Mouse (Mus musculus) heart, adult 18-20 months (tissue): ENCODE measurements around the gene Dffa. TPM values are rescaled to one million over a fixed set of nuclear protein-coding genes. Genes with fewer than 3 reads are reported as not detected.

Experiments
- DNase-seq, 2 experiments: peaks; one replicate each; pipeline ENCODE4 v3.0.0; 2021 to 2022; ENCODE audit warnings: mixed read lengths in 1 of 2
- long read RNA-seq, 2 experiments: library from polyadenylated mRNA; stranded (forward); transcript quantifications; one replicate each; pipeline ENCODE4 v2.0.0; 2021
- total RNA-seq, 2 experiments: library from RNA; stranded (reverse); gene quantifications; 2 replicates each; pipeline ENCODE4 v1.2.3; 2021

Dffa gene
- 10 to 100 TPM; 37.8 to 45.1 TPM for total RNA-seq
- long read RNA-seq, experiment 1, partial matches to known transcripts = 1 of 9 reads
- long read RNA-seq, experiment 1, other reads (novel, unspliced or antisense) = 7 of 9 reads
- long read RNA-seq, experiment 2, partial matches to known transcripts = 0 of 3 reads
- long read RNA-seq, experiment 2, other reads (novel, unspliced or antisense) = 3 of 3 reads

GRCm38 (mm10) chr4:149103875-149104561 lies at the start of gene Dffa:
Gene Dffa (plus strand): TSS chr4:149104146.
- DNase-seq = peak; percentile 95 to 99

- peak in 1 of 2 experiments; percentile 18 for DNase-seq
Measured at GRCm38 (mm10) chr4:149055847-149056246, 48.1 kb upstream of the Dffa start.

DNA sequence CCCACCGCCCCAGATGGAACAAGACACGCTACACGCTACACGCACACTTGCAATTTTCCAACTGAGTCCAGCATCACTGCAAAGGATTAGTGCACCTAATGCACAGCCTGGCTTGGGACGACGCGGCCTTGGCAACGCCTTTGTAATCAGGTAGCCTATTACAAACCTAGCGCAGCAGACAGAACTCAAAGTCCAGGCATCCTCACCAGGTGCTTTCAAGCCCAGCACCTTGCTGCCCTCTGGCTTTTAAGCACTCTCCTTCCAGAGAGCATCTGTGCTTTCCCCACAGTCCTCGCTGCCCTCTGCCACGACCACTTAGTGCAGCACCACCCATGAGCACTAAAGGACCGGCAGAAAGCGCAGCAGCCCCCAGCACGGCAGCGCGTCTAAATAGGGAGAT lies 47.0 kb upstream of the Dffa start:
- DNase-seq = no peak

DNA sequence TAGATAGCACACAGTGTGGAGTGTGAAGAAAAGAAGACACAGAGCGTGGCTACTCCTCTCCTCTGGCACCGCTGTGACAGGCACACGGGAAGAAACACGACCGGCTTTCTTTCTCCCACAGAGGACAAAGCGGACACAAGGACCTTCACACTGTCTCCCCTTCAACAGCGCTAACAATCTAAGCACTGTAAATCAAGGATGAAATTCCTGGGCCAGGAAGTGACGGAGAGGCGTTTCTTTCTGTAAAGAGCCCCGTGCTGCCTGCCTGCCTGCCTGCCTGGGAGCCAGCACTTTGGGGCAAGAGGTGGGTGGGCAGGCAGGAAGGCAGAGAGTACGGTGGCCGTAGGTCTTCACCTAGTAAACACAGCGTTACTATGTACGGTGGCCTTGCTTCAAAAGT lies 46.5 kb upstream of the Dffa start:
- no peak for DNase-seq

- no peak for DNase-seq
Measured at GRCm38 (mm10) chr4:149058298-149058697, 45.6 kb upstream of the Dffa start.

GRCm38 (mm10) chr4:149059713-149060112 lies 44.2 kb upstream of the Dffa start:
- DNase-seq = no peak

DNA sequence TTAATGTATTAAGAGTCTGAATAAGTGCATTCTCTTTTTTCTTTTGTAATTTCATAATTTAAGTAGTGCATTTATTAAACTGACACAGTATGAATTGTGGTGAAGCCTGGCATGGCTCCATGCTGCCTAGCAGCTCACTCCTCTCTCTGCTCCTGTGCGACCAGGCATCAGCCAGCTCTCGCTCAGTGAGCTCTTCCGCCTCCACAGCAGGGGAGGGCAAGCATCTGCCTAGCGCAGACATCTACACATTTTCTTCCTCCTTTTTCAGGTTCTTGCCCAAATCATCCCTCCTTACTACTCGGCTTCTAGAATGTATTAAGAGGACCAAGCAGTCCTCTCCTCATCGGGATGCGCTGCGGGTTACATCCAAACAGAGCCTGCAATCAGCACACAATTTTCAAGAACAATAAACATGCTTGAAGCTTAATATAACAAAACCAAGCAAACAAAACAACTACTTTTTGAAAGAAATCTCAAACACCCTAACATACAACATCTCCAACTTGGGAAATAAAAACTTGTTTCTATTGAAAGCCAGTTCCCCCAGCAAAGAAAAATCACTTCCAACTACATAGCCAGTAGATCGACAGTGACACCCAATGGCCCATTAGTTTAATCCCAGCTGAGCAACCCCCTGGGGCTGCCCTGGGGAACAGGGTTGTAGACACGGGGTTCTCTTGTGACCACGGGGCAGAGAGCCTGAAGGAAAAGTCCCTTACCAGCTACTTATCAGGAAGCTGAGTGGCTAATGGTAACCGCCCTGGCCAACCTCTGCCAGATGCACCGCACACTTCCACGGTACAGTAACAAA lies 43.1 kb upstream of the Dffa start:
- no peak for DNase-seq

- DNase-seq = no peak
Measured at GRCm38 (mm10) chr4:149061432-149061718, 42.6 kb upstream of the Dffa start.

DNA sequence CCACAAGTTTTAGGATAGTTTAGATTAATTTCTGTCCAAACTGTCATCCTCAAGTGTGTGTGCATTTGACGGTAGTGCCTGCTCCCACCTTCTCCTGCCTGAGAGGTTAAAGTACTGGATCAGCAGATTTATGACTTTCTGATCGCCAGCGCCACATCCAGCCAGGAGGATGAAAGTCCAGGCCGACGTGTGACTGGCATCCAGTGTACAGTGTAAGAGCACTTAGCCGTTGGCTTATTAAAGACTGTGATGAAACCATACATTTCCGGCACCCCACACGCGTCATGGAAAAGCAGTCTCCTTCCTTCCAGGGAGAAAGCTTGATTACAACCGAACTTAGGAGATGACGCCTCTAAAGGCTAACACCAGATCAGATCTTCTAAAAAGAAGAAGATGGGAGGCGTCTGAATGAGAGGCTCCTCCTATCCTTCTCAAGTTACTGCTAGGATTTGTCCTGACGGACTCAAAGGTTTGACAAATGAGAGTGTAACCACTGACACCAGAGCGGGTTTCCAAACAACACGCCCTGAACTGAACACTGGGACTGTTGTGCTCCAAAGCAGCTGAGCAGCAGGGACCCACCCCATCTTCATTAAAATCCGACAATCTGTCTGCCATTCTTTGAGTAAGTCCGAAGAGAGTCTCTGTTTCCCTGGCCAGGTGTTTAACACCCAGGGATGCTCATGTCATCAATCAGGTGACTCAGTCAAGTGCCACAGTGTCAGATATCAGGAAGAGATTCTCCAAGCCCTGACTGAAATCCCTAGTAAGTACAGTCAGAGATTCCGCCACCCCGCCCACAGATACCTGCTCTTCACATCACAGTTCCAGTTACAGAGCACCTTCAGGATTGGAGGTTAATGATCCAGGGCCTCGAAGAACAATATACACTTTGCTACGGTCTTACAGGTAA lies 41.3 kb upstream of the Dffa start:
- no peak for DNase-seq

DNA sequence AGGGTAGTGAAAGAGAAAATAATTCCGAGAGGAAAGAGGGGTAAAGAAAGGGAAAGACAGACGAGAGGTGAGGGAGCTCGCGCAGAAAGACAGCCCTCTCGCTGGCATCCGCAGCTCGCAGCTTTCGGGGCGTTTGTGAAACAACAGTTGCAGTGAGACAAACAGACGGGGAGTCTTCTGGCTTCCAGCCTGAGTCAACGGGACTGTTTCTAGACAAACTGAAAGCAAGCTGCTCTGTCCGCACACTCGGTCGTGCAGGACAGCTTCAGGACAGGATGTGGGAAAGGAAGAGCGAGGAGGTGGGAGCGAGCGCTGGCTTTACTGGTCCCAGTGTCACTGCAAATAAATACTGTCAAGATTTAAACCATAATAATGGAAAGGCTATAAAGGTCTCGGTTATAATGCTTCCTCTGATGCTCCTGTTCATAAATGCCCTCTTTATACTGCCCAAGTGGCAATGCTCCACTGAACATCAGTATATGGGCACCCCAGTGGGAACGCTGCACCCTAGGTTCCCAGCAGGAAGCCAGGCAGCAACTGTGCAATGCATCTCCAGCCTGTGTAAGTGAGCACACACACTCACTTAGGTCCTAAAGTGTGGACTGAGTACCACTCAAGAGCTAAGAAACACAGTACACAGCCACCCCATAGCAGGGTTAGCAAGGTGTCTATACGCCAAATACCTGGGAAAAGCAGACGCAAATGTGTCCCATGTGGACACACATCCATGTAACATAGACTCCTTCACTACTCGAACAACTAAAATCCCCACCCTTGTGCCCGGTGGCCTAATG lies 39.7 kb upstream of the Dffa start:
- DNase-seq = peak in 1 of 2 experiments; percentile 10

GRCm38 (mm10) chr4:149066672-149067551 lies 37.0 kb upstream of the Dffa start:
- DNase-seq = no peak

- no peak for DNase-seq
Measured at GRCm38 (mm10) chr4:149075073-149075472, 28.9 kb upstream of the Dffa start.

DNA sequence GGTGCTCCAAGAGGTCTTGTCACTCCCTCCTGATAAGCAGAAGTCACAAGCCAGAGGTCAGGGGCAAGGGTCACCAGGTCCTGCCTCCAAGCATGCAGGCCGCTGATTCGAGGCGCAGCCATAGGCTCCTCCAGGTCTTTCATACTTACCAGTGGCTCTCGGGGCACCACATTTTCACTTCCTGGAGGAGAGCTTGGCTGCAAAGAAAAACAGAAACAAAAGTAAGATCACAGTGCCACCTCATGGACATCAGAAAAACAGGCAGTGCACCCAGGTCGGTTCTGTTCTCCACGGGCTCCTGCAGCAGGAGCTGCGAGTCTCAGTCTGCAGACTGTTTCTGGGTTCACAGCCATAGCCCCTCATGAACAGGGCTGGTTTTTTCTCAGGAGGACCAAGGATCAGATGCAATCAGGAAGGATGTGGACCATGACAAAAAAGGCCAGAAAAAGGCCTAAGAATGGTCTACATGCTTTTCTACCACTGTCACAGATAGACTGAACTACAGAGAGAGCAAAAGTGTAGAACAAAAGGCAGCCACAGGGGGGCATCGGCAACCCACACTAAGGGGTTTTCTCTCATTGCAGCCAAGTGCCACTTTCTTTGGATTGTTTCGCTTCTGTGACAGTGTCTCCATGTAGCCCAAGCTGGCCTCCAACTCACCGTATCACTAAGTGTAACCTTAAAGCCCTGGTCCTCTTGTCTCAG lies 27.9 kb upstream of the Dffa start:
- DNase-seq = peak; percentile 74 to 81

DNA sequence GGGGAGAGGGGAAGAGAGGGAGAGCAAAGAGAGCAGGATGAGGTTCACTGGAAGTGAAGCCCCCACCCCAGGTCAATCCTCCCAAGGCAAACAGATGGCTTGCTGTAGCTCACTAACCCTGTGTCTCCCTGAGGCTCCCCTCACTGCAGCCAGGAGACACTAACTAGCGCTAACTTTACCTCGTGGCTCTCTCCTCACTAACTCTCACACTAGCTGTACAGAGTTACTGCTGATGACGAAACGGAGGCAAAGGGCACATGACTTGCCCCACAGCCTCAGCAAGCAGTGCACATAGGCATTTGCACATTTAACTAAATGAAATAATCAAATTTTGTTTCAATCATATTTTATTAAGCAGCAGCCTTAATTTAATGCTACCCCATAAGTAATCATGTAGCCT lies 25.7 kb upstream of the Dffa start:
- DNase-seq = no peak

DNA sequence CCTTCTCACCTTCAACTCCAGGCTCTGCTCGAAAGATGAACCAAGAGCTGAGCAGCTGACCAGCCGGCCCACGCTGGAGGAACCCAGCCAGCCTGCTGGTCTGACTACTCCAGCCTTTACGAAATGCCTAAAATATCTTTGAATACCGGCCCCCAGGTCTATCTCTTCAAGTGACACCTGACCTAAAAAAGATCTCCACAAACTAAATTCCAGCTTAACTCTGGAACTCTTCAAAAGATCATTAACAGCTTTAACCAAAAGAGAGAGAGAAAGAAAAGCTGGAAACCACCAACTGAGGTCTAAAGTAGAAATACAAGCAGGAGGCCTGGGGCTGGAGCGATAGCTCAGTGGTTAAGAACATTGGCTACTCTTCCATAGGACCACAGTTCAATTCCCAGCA lies 24.3 kb upstream of the Dffa start:
- DNase-seq = no peak

- DNase-seq = no peak
Measured at GRCm38 (mm10) chr4:149080111-149080510, 23.8 kb upstream of the Dffa start.

DNA sequence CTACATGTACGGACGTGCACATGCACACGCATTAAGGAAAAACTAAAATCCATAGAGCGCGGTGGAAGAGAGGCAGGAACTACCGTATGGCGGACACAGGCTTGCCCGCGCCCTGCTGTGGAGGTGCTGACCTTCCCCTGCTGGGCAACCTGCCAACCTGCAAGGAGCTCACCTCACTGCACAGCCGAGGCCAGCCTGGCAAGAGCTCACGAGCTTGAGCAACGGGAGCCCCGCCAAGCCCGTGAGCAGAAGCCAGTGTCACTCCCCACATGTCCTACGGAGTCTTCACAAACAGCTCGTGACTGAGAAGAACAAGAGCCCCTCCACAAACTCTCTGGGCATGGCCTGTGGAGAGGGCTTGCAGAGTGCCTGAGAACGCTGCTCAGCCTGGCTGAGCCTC lies 22.4 kb upstream of the Dffa start:
- peak; percentile 82 to 87 for DNase-seq

GRCm38 (mm10) chr4:149085381-149085780 lies 18.6 kb upstream of the Dffa start:
- no peak for DNase-seq

DNA sequence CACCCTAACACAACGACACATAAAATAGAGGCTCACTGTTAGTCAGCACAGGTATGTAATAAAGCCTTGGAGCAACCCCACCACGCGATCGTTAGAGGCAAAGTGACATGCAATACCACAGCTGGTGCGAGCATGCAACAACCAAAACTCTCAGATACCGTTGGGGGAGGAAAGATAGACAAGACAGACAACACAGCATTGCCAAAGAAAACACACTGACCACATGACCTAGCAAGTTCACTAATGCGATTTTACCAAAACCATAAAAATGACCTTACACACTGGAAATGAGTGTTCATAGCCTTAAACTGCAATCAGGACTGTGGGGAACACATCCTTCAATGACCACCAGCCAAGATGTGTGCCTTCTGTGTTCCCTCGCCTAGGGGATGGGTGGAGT lies 12.6 kb upstream of the Dffa start:
- DNase-seq = no peak

GRCm38 (mm10) chr4:149097956-149098355 lies 6.0 kb upstream of the Dffa start:
- DNase-seq = no peak
